Mouse (Mus musculus): Measurements from ENCODE around the gene Gm20547. TPM values are rescaled to one million over a fixed set of nuclear protein-coding genes. Genes with fewer than 3 reads are reported as not detected.

Gm20547 gene
- polyA plus RNA-seq (2012; rRNA removed): 0.04 and 0.13 TPM in 2 replicates

DNA sequence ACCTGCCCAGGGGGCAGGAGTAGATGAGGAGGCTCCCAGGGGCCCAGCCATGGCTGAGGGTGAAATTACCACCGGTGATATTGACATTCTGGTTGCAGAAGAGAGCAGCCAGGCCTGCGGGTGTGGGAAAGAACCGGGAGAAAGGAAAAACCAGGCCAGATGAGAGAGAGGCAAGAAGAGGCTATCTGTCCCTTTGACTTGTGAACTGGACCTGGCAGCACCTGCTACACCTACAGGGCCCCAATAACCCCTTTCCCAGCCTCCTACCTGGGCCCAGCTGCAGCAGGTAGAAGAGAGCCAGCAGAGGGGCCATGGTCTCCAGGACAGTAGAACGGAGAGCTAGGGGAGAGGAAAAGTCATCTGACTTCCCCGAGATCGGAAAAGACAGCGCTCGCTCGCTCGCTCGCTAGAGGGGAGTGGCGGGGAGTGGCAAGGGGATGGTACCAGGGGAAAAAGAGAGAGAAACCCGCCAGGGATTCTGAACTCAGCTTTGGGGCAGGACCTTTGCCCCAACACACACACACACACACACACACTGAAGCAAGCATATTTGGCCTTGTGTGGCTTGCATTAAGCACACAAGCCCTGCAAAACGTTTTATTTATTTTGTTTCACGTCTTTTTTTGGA, at the start of gene Gm20547:
Gene Gm20547, minus strand, starts transcription at position 360 of the 628 bp plus-strand sequence.
- TF ChIP-seq CTCF (IDR thresholded peaks at IDR 0.05; ENCODE audit: extremely low read depth, insufficient read depth, low read length) (no peak), POLR2A (IDR thresholded peaks at IDR 0.05; ENCODE audit: extremely low read depth, insufficient read depth, low read length) (no peak)
- H3K4me3 ChIP-seq (ENCODE audit: insufficient read depth, low read length): no peak within 1 kb of the TSS
- no peaks in the 10 kb centered on the region for H3K4me1 ChIP-seq (ENCODE audit: control insufficient read depth, insufficient read depth, low read length)
- no peak within 1 kb of the TSS for H3K27ac ChIP-seq (ENCODE audit: insufficient read depth, low read length)

- peak within 1 kb of the TSS; percentile 91 for H3K4me3 ChIP-seq (ENCODE audit: insufficient read depth, low read length)
- H3K27ac ChIP-seq (ENCODE audit: insufficient read depth, low read length): peak within 1 kb of the TSS; percentile 81
- TF ChIP-seq CTCF (IDR thresholded peaks at IDR 0.05; ENCODE audit: extremely low read depth, insufficient read depth, low read length) (peak; percentile 48), POLR2A (IDR thresholded peaks at IDR 0.05; ENCODE audit: extremely low read depth, insufficient read depth, low read length) (peak; percentile 69; the same call in 1 of the 2 replicates)
- peaks cover 2% of the 10 kb centered on the region for H3K4me1 ChIP-seq (ENCODE audit: control insufficient read depth, insufficient read depth, low read length)
Observed at GRCm38 (mm10) chr17:34931061-34931734, 49.4 kb upstream of the Gm20547 start, which contains the start of gene Neu1. Neu1 (plus strand) TSS chr17:34931253.

GRCm38 (mm10) chr17:34928841-34929240, 47.0 kb upstream of the Gm20547 start:
- no peak for TF ChIP-seq CTCF (IDR thresholded peaks at IDR 0.05; ENCODE audit: extremely low read depth, insufficient read depth, low read length)
- TF ChIP-seq POLR2A (IDR thresholded peaks at IDR 0.05; ENCODE audit: extremely low read depth, insufficient read depth, low read length): no peak
- no peak overlapping the region for H3K27ac ChIP-seq (ENCODE audit: insufficient read depth, low read length)
- H3K4me3 ChIP-seq (ENCODE audit: insufficient read depth, low read length): no peak overlapping the region
- H3K4me1 ChIP-seq (ENCODE audit: control insufficient read depth, insufficient read depth, low read length): peaks cover 2% of the 10 kb centered on the region

DNA sequence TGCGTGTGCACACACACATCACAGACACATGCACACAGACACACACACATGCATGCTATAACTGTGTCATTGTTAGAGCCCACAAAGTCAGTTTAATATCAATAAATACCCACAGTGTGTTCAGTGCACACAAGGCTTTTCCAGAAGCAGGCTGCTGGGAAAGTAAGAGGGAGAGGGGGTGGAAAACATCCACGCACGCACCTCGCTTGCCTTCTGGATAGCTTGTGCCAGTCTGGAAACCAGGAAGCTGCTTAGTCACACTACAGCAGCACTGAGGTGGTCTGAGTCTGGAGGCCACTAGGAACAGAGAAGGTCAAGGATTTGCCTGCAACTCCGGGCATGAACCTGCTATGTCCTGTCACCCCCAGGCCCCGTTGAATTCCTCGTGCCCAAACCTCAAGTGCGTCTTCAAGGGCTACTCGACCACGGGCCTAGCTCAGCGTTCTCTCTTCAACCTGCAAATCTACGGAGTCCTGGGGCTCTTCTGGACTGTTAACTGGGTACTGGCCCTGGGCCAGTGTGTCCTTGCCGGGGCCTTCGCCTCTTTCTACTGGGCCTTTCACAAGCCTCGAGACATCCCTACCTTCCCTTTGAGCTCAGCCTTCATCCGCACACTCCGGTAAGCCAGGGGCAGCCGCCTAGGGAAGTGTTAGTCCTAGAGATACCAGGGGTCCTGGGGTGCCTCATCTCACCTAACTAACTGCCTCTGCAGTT, 45.6 kb upstream of the Gm20547 start:
- TF ChIP-seq CTCF (IDR thresholded peaks at IDR 0.05; ENCODE audit: extremely low read depth, insufficient read depth, low read length): no peak
- no peak for TF ChIP-seq POLR2A (IDR thresholded peaks at IDR 0.05; ENCODE audit: extremely low read depth, insufficient read depth, low read length)
- no peak overlapping the region for H3K4me3 ChIP-seq (ENCODE audit: insufficient read depth, low read length)
- H3K27ac ChIP-seq (ENCODE audit: insufficient read depth, low read length): no peak overlapping the region
- peaks cover 2% of the 10 kb centered on the region for H3K4me1 ChIP-seq (ENCODE audit: control insufficient read depth, insufficient read depth, low read length)

- no peak overlapping the region for H3K27ac ChIP-seq (ENCODE audit: insufficient read depth, low read length)
- H3K4me3 ChIP-seq (ENCODE audit: insufficient read depth, low read length): no peak overlapping the region
- H3K4me1 ChIP-seq (ENCODE audit: control insufficient read depth, insufficient read depth, low read length): peaks cover 2% of the 10 kb centered on the region
- TF ChIP-seq POLR2A (IDR thresholded peaks at IDR 0.05; ENCODE audit: extremely low read depth, insufficient read depth, low read length): no peak
- no peak for TF ChIP-seq CTCF (IDR thresholded peaks at IDR 0.05; ENCODE audit: extremely low read depth, insufficient read depth, low read length)
Observed at GRCm38 (mm10) chr17:34924258-34924657, 42.4 kb upstream of the Gm20547 start.

DNA sequence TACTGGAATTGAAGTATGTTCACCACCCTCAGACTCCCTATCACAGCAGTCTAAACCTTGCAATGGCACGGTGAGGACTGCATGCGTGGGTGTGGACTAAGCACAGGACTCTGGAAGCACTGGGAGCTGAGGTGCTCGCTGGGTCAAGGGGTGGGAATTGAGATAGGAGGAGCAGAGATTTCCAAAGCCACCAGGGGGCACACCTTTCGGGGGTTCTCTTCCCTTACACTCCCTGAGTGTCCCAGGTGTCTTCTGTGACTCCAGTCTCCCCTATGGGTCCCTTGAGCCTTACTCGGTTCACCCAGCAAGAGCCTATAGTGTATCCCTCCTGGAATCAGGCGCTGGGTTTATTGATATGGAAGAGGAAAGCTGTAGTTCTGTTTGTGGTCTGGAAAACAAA, 41.1 kb upstream of the Gm20547 start:
- Histone ChIP-seq H3K27ac (ENCODE audit: insufficient read depth, low read length) (no peak overlapping the region), H3K4me3 (ENCODE audit: insufficient read depth, low read length) (no peak overlapping the region), H3K4me1 (ENCODE audit: control insufficient read depth, insufficient read depth, low read length) (peaks cover 2% of the 10 kb centered on the region)
- TF ChIP-seq CTCF (IDR thresholded peaks at IDR 0.05; ENCODE audit: extremely low read depth, insufficient read depth, low read length) (0 out of 2 replicates have a peak, but pooled peaks have one; percentile 13), POLR2A (IDR thresholded peaks at IDR 0.05; ENCODE audit: extremely low read depth, insufficient read depth, low read length) (no peak)

DNA sequence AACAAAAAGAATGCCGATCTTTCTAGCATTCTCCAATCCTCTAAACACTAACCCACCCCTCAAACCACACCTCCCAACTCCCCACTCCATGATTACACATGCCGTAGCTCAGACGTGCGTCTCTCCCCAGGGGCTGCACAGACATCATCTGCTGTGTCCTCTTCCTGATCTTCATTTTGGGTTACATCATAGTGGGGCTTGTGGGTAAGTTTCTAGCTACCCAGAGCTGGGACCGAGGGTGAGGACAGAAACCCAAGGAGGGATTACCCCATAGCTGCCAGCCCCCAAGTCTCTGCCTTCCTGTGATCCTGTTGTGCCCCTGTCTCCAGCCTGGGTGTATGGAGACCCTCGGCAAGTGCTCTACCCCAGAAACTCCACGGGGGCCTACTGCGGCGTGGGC, 35.3 kb upstream of the Gm20547 start:
- no peak overlapping the region for H3K4me3 ChIP-seq (ENCODE audit: insufficient read depth, low read length)
- no peak for TF ChIP-seq CTCF (IDR thresholded peaks at IDR 0.05; ENCODE audit: extremely low read depth, insufficient read depth, low read length)
- TF ChIP-seq POLR2A (IDR thresholded peaks at IDR 0.05; ENCODE audit: extremely low read depth, insufficient read depth, low read length): no peak
- H3K4me1 ChIP-seq (ENCODE audit: control insufficient read depth, insufficient read depth, low read length): no peaks in the 10 kb centered on the region
- H3K27ac ChIP-seq (ENCODE audit: insufficient read depth, low read length): no peak overlapping the region

- Histone ChIP-seq H3K4me1 (ENCODE audit: control insufficient read depth, insufficient read depth, low read length) (no peaks in the 10 kb centered on the region), H3K4me3 (ENCODE audit: insufficient read depth, low read length) (no peak overlapping the region), H3K27ac (ENCODE audit: insufficient read depth, low read length) (no peak overlapping the region)
- TF ChIP-seq POLR2A (IDR thresholded peaks at IDR 0.05; ENCODE audit: extremely low read depth, insufficient read depth, low read length) (no peak), CTCF (IDR thresholded peaks at IDR 0.05; ENCODE audit: extremely low read depth, insufficient read depth, low read length) (no peak)
Observed at GRCm38 (mm10) chr17:34916316-34916715, 34.5 kb upstream of the Gm20547 start.

DNA sequence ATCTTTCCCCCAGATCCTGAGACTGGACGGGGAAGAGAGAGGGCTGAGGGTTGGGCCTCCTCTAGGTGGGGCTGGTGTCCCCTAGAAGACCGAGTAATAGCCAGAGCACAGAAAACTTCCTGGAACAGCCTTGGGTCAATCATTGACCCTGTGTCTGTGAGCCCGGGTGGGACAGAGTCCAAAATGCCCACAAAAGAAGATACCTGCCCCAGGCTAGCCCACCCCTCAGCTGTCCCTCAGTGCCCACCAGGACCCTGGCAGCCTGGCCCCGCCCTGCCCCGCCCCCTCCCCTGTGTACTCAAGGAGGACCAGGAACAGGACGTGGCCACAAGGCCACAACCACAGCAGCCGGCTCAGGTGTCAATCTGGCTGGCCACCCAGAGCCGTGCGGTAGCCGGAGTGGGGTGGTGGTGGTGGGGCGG, 33.6 kb upstream of the Gm20547 start:
- no peak overlapping the region for H3K27ac ChIP-seq (ENCODE audit: insufficient read depth, low read length)
- no peaks in the 10 kb centered on the region for H3K4me1 ChIP-seq (ENCODE audit: control insufficient read depth, insufficient read depth, low read length)
- H3K4me3 ChIP-seq (ENCODE audit: insufficient read depth, low read length): no peak overlapping the region
- TF ChIP-seq POLR2A (IDR thresholded peaks at IDR 0.05; ENCODE audit: extremely low read depth, insufficient read depth, low read length) (no peak), CTCF (IDR thresholded peaks at IDR 0.05; ENCODE audit: extremely low read depth, insufficient read depth, low read length) (no peak)
